Mouse (Mus musculus) heart, embryonic 12.5 days (tissue): ENCODE results near the gene Hrct1. TPM values are rescaled to one million over a fixed set of nuclear protein-coding genes. Genes with fewer than 3 reads are reported as not detected.

Experiments
- ATAC-seq: fragments of 200-750 bp; cut with Nextera tagmentation; 2 replicates; pipeline ENCODE4 v1.8.0; 2017; ENCODE audit warnings: moderate TSS enrichment, moderate library complexity; ENCODE audit not compliant: insufficient number of reproducible peaks, low FRiP score
- H3K27ac ChIP-seq: fragments of 300-500 bp; sonication (generic); 2 replicates; pipeline ENCODE4 v1.5.1; 2016; ENCODE audit warnings: mild to moderate bottlenecking, moderate library complexity; ENCODE audit not compliant: poor library complexity, severe bottlenecking
- H3K27me3 ChIP-seq: fragments of 300-500 bp; sonication (generic); replicated peaks from 2 replicates; pipeline ENCODE4 v1.6.1; 2016; ENCODE audit warnings: mild to moderate bottlenecking, moderate library complexity
- H3K36me3 ChIP-seq: fragments of 300-500 bp; sonication (generic); 2 replicates; pipeline ENCODE4 v1.6.1; 2016; ENCODE audit warnings: mild to moderate bottlenecking, moderate library complexity
- H3K4me1 ChIP-seq: fragments of 300-500 bp; sonication (generic); replicated peaks from 2 replicates; pipeline ENCODE4 v1.6.1; 2016; ENCODE audit warnings: mild to moderate bottlenecking
- H3K4me2 ChIP-seq: fragments of 300-500 bp; sonication (generic); 2 replicates; pipeline ENCODE4 v1.6.1; 2016; ENCODE audit warnings: mild to moderate bottlenecking, moderate library complexity
- H3K4me3 ChIP-seq: fragments of 300-500 bp; sonication (generic); 2 replicates; pipeline ENCODE4 v1.5.1; 2016; ENCODE audit warnings: mild to moderate bottlenecking
- H3K9ac ChIP-seq: fragments of 300-500 bp; sonication (generic); 2 replicates; pipeline ENCODE4 v1.6.1; 2016; ENCODE audit warnings: mild to moderate bottlenecking, moderate library complexity
- H3K9me3 ChIP-seq: fragments of 300-500 bp; sonication (generic); replicated peaks from 2 replicates; pipeline ENCODE4 v1.6.1; 2016; ENCODE audit warnings: mild to moderate bottlenecking, moderate library complexity
- WGBS: fragments of 180-500 bp; shearing (Covaris S2); methylation state at CpG from one replicate; pipeline ENCODE4 v1.1.7; 2016; 5-methylcytosine and 5-hydroxymethylcytosine counted together
- polyA plus RNA-seq: library from polyadenylated mRNA; unstranded; fragments of >200 nt; fragmentation: Nextera tagmentation; extraction: Ambion mirVana; gene quantifications from 2 replicates; pipeline ENCODE4 v1.2.1, GENCODE M21; 2016

Gene Hrct1
- polyA plus RNA-seq, 1 experiment from 2014 or later, result 0.96 TPM

GRCm38 (mm10) chr4:43728576-43728954, 1.6 kb downstream of the Hrct1 start:
- 0 out of 2 replicates have a peak overlapping the region, but pooled peaks have one; percentile 25 for H3K9ac ChIP-seq
- H3K36me3 ChIP-seq, result no peaks in the 10 kb centered on the region
- H3K4me1 ChIP-seq, result peaks cover 73% of the 10 kb centered on the region
- peak overlapping the region; percentile 30; the same call in 1 of the 2 replicates for H3K4me2 ChIP-seq
- peak overlapping the region; percentile 90 for H3K27ac ChIP-seq
- no peaks in the 10 kb centered on the region for H3K9me3 ChIP-seq
- H3K4me3 ChIP-seq, result no peak overlapping the region
- 5% methylated on average over 5 of the region's 5 CpGs for WGBS
- ATAC-seq, result peak; percentile 34; the same call in 1 of the 2 replicates
- H3K27me3 ChIP-seq, result no peaks in the 10 kb centered on the region

DNA sequence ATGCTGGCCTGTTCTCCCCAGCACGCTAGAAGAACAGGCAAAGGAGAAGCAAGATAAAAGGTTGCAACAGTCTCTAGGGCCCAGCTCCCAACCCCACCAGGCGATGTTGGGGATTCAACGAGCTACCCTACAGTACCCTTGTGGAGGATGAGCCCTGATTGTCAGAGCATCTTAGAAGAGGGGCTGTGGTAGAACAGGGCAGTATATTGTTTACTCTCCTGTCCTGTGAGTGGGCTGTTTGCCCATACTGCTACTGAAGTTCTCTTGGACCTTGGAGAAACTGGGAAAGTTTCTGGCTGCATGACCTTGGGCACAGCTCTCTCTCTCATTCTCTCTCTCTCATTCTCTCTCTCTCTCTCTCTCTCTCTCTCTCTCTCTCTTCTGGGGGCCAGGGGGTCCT, 2.1 kb downstream of the Hrct1 start:
- Histone ChIP-seq H3K4me3 (no peak overlapping the region), H3K27me3 (no peaks in the 10 kb centered on the region), H3K36me3 (no peaks in the 10 kb centered on the region), H3K9me3 (no peaks in the 10 kb centered on the region), H3K9ac (0 out of 2 replicates have a peak overlapping the region, but pooled peaks have one; percentile 25), H3K27ac (peak overlapping the region; percentile 90), H3K4me1 (peaks cover 76% of the 10 kb centered on the region), H3K4me2 (peak overlapping the region; percentile 30; the same call in 1 of the 2 replicates)
- 17% methylated on average over 3 of the region's 3 CpGs for WGBS
- no peak for ATAC-seq

- Histone ChIP-seq H3K9me3 (no peaks in the 10 kb centered on the region), H3K36me3 (no peaks in the 10 kb centered on the region), H3K9ac (0 out of 2 replicates have a peak within 1 kb of the TSS, but pooled peaks have one; percentile 25), H3K4me2 (peak within 1 kb of the TSS; percentile 30), H3K4me3 (no peak within 1 kb of the TSS), H3K4me1 (peaks cover 76% of the 10 kb centered on the region), H3K27me3 (no peaks in the 10 kb centered on the region), H3K27ac (peak within 1 kb of the TSS; percentile 90)
- WGBS, result 30% methylated on average over 14 of the region's 14 CpGs
- ATAC-seq, result 0 out of 2 replicates have a peak, but pooled peaks have one; percentile 20
Observed at GRCm38 (mm10) chr4:43729794-43730550, 3.0 kb downstream of the Hrct1 start, which contains the start of gene Spaar. Gene Spaar, plus strand, starts transcription at chr4:43730034.

DNA sequence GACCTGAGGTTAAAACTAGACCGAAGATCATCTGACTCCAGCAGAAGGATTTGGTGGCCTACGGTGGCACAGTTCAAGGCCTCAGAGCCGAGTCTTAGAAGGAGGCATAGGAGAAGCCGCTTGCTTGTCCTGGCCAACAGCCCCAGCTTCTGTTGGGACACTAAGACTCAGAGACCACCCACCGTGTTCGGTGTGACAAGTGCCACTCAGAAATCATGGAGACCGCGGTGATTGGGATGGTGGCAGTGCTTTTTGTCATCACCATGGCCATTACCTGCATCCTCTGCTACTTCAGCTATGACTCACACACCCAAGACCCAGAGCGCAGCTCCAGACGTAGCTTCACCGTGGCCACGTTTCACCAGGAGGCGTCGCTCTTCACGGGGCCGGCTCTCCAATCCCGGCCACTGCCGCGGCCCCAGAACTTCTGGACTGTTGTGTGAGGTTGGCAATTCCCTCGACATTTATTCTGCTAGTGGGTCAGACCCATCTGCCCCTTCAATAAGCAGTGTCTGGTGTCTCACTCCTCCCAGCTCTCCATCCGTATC, 3.8 kb downstream of the Hrct1 start:
- Histone ChIP-seq H3K36me3 (no peaks in the 10 kb centered on the region), H3K4me2 (no peak overlapping the region), H3K9ac (no peak overlapping the region), H3K27ac (peak overlapping the region; percentile 90; the same call in 1 of the 2 replicates), H3K4me1 (peaks cover 76% of the 10 kb centered on the region), H3K27me3 (no peaks in the 10 kb centered on the region), H3K4me3 (no peak overlapping the region), H3K9me3 (no peaks in the 10 kb centered on the region)
- ATAC-seq, result no peak
- WGBS, result 53% methylated on average over 21 of the region's 21 CpGs

DNA sequence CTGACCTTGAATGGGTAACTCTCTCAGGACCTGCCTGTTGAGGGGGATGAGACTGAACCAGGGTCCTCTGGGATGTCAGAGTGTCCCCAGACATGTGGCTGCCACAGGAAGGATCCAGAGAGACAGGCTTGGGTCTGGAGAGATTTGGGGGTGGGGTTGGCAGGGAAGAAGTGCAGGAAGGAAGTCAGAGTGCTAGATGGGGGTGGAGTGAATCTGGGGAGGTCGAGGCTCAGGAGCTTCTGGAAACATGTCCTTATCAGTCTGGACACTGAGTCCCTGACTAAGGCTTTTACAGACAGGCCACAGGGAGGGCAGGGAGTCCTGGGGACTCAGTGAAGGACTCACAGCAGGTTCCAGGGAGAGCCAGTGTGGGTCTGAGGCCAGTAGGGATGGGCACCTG, 5.2 kb downstream of the Hrct1 start:
- 0% methylated on average over 1 of the region's 1 CpGs for WGBS
- peaks cover 67% of the 10 kb centered on the region for H3K4me1 ChIP-seq

DNA sequence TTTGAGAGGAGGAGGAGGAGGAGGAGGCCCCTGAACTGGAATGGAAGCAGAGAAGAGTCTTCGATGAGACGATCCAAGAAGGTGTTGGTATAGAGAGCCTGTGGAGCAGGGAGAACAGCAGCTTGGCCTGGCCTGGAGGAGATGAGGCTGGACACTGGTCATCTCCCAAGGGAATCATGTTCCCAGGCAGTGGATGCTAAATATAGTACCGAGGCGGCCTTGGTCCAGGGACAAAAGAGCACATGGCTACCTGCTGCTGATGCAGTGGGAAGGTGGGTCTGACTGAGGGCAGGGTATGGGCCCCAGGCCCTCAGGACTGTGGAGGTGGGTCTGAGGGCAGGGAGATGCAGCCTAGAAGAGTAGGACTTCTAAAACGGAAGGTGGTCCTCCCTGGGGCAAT, 6.2 kb downstream of the Hrct1 start:
- no peak overlapping the region for H3K9ac ChIP-seq
- WGBS, result 64% methylated on average over 5 of the region's 5 CpGs
- no peak overlapping the region for H3K4me2 ChIP-seq
- no peaks in the 10 kb centered on the region for H3K27me3 ChIP-seq
- no peak overlapping the region for H3K4me3 ChIP-seq
- no peaks in the 10 kb centered on the region for H3K9me3 ChIP-seq
- H3K27ac ChIP-seq, result no peak overlapping the region
- no peak for ATAC-seq
- H3K36me3 ChIP-seq, result no peaks in the 10 kb centered on the region
- H3K4me1 ChIP-seq, result peaks cover 57% of the 10 kb centered on the region

More for the DNA sequence above, 5.2 kb downstream of the Hrct1 start:
- Histone ChIP-seq H3K36me3 (no peaks in the 10 kb centered on the region), H3K9ac (no peak overlapping the region), H3K9me3 (no peaks in the 10 kb centered on the region), H3K4me3 (no peak overlapping the region), H3K27ac (no peak overlapping the region), H3K27me3 (no peaks in the 10 kb centered on the region), H3K4me2 (no peak overlapping the region)
- ATAC-seq, result no peak

DNA sequence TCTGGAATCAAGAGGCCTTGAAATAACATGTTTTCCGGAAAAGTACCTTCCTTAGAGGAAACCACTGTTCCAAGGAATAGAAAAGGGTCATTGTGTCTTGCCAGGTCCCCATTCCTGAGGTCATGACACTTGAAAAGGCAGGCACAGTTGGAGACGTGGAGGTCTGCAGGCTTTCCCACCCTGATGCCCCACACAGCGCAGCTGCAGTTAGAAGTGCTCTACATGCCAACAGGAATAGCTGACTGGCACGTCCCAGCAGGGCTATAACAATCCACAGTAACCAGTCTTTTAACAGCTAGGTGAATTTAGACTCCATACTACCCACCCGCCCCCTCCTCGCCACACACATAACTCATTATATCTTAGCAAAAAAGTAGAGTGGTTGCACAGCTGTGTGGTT, 10.2 kb downstream of the Hrct1 start:
- no peak for ATAC-seq
- H3K4me1 ChIP-seq, result peaks cover 24% of the 10 kb centered on the region
- no peaks in the 10 kb centered on the region for H3K36me3 ChIP-seq
- H3K27ac ChIP-seq, result no peak overlapping the region
- no peaks in the 10 kb centered on the region for H3K9me3 ChIP-seq
- H3K4me3 ChIP-seq, result no peak overlapping the region
- 64% methylated on average over 6 of the region's 6 CpGs for WGBS
- no peaks in the 10 kb centered on the region for H3K27me3 ChIP-seq
- H3K4me2 ChIP-seq, result no peak overlapping the region
- H3K9ac ChIP-seq, result no peak overlapping the region

DNA sequence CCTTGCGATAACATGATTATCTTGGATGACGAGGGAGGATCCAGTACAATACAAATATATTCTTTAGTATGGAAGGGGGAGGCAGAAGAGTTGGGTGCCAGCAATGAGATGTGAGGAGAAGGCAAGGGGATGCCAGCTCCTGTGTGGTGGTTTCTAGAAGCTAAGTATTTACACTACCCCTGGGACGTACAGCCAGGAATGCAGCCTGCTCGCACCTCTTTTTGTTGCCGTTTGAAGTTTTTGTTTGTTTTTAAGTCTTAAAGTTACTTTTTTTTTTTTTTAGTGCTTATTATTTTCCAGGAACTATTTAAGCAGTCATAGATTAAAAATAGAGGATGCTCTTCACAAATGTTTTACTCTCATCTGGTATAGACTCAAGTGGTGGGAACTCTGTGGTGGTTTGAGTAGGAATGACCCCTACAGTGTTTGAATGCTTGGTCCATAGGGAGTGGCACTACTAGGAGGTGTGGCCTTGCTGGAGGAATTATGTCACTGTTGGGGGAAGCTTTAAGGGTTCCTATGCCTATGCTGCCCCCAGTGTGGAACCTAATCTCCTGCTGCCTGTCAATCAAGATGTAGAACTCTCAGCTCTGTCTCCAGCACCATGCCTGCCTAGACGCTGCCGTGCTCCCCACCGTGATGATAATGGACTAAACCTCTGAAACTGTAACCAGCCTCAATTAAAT, 12.1 kb downstream of the Hrct1 start:
- ATAC-seq, result no peak
- H3K36me3 ChIP-seq, result no peaks in the 10 kb centered on the region

GRCm38 (mm10) chr4:43741526-43741925, 14.5 kb downstream of the Hrct1 start:
- H3K4me2 ChIP-seq, result no peak overlapping the region
- no peak overlapping the region for H3K27ac ChIP-seq
- ATAC-seq, result no peak
- no peaks in the 10 kb centered on the region for H3K36me3 ChIP-seq
- H3K27me3 ChIP-seq, result no peaks in the 10 kb centered on the region
- H3K4me3 ChIP-seq, result no peak overlapping the region
- no peak overlapping the region for H3K9ac ChIP-seq
- 58% methylated on average over 5 of the region's 5 CpGs for WGBS
- 0 out of 2 replicates have a peak, but pooled peaks cover 9% of the 10 kb centered on the region for H3K4me1 ChIP-seq
- H3K9me3 ChIP-seq, result no peaks in the 10 kb centered on the region

More for the DNA sequence above, 12.1 kb downstream of the Hrct1 start:
- Histone ChIP-seq H3K4me3 (no peak overlapping the region), H3K9ac (no peak overlapping the region), H3K9me3 (no peaks in the 10 kb centered on the region), H3K27me3 (no peaks in the 10 kb centered on the region), H3K4me1 (0 out of 2 replicates have a peak, but pooled peaks cover 9% of the 10 kb centered on the region), H3K27ac (no peak overlapping the region), H3K4me2 (no peak overlapping the region)
- 53% methylated on average over 8 of the region's 8 CpGs for WGBS

- peaks cover 10% of the 10 kb centered on the region; the same call in 1 of the 2 replicates for H3K4me1 ChIP-seq
- no peak overlapping the region for H3K9ac ChIP-seq
- no peak overlapping the region for H3K27ac ChIP-seq
- H3K4me3 ChIP-seq, result no peak overlapping the region
- WGBS, result 29% methylated on average over 4 of the region's 4 CpGs
- H3K9me3 ChIP-seq, result no peaks in the 10 kb centered on the region
- H3K27me3 ChIP-seq, result no peaks in the 10 kb centered on the region
- H3K36me3 ChIP-seq, result no peaks in the 10 kb centered on the region
- H3K4me2 ChIP-seq, result no peak overlapping the region
- ATAC-seq, result no peak
Observed at GRCm38 (mm10) chr4:43742637-43743036, 15.6 kb downstream of the Hrct1 start.

DNA sequence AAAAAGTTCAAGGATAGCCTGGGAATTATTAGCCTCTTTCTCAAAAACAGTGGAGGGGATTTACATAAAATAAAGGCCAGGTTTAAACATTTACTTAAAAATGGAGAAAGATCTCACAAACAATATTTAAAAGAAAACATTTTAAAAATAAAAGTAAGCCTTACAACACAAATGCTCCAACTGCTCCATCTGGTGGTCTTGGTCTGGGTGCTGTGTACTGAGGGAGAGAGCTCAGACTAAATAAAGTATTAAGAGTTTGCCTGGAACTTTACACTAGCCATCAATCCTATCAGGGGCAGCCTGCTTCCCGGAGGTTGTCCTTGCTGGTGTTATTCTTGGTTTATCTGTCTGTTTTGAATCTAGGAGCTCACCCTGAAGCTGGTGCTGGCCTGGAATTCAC, 16.1 kb downstream of the Hrct1 start:
- Histone ChIP-seq H3K4me1 (peaks cover 10% of the 10 kb centered on the region; the same call in 1 of the 2 replicates), H3K9me3 (no peaks in the 10 kb centered on the region), H3K27me3 (no peaks in the 10 kb centered on the region), H3K36me3 (no peaks in the 10 kb centered on the region), H3K4me3 (no peak overlapping the region), H3K27ac (no peak overlapping the region), H3K9ac (no peak overlapping the region), H3K4me2 (no peak overlapping the region)
- WGBS, result 12% methylated on average over 1 of the region's 1 CpGs
- no peak for ATAC-seq
